Mouse (Mus musculus): ENCODE measurements at regions not wholly inside any gene's neighbourhood (a gene's known extent, or its start where the extent isn't known, plus 50 kb on each side); places are given as distances from the start of the nearest gene placed in this dataset.
A peak's percentile ranks its signal among the peaks of the same experiment; 100 is the strongest.

DNA sequence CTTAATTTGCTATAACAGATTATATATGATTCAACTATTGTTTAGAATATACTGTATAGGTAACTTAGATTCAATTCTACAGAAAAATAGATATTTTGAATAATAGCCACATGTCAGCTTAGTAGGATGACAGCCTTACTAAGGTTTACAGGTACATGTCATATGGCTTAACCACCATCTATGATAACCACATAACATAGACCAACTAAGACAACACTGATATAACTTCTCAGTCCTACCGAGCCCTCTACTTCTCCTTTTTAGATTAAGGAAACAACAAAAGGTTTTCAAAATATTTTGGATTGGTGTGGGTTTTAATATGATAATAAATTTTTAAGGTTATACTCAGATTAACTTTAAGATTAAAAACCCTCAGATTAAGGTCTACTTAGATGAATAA lies 977.4 kb downstream of the 4930447A16Rik start:
- Histone ChIP-seq H3K4me3 (ENCODE audit: low read depth, low read length) (no peak overlapping the region), H3K27ac (ENCODE audit: insufficient read depth, low read length) (no peak overlapping the region)

DNA sequence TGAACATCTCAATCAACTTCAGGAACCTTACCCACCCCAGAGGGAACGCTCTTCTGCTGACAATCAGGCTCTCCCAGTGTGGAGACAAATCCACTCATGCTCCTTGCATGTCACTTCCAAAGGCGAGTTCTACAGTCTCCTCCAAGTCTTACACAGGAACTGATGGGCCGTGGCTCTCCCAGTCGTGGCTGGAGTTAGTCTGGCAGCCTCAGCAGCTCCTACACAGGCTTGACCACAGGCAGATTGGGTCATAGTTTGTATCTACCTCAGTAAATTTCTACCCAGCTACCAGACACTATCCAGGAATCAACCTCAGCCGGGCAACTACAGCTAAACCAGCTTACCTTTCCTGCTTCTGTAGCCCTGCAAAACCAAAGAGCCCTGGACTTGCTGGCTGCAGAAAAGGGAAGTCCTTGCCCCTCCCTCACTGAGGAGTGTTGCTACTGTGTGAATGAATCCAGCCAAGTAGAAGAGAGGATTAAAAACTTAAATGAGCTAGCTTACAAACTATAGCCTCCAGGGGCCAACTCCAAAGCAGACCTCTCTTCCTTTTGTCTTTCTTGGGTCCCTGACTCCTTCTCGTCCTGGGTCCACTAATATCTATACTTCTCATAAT lies 978.5 kb downstream of the 4930447A16Rik start:
- no peak for TF ChIP-seq CTCF (IDR thresholded peaks at IDR 0.05; ENCODE audit: low read depth, low read length)
- no peak for TF ChIP-seq POLR2A (IDR thresholded peaks at IDR 0.05; ENCODE audit: insufficient read depth, low read length)
- TF ChIP-seq EP300 (IDR thresholded peaks at IDR 0.05; ENCODE audit: insufficient read depth, low read depth, low read length), result no peak
- no peak overlapping the region for H3K27ac ChIP-seq (ENCODE audit: insufficient read depth, low read length)
- peaks cover 14% of the 10 kb centered on the region for H3K4me1 ChIP-seq (ENCODE audit: control insufficient read depth, insufficient read depth, low read length)

More for the DNA sequence above, 977.4 kb downstream of the 4930447A16Rik start:
- no peaks in the 10 kb centered on the region; the same call in 1 of the 2 replicates for H3K9me3 ChIP-seq (replicated peaks; ENCODE audit: control insufficient read depth, insufficient read depth, low read length, poor library complexity, severe bottlenecking)
- H3K36me3 ChIP-seq (ENCODE audit: control insufficient read depth, insufficient read depth, low read length, poor library complexity, severe bottlenecking), result no peaks in the 10 kb centered on the region
- H3K27me3 ChIP-seq (ENCODE audit: control insufficient read depth, insufficient read depth, low read length, poor library complexity, severe bottlenecking), result no peaks in the 10 kb centered on the region
- H3K9ac ChIP-seq (ENCODE audit: low read depth, poor library complexity, severe bottlenecking), result no peak overlapping the region
- H3K4me1 ChIP-seq (ENCODE audit: control insufficient read depth, insufficient read depth, low read length), result peaks cover 14% of the 10 kb centered on the region
- TF ChIP-seq EP300 (IDR thresholded peaks at IDR 0.05; ENCODE audit: insufficient read depth, low read depth, low read length) (no peak), CTCF (IDR thresholded peaks at IDR 0.05; ENCODE audit: low read depth, low read length) (no peak), POLR2A (IDR thresholded peaks at IDR 0.05; ENCODE audit: insufficient read depth, low read length) (no peak)

DNA sequence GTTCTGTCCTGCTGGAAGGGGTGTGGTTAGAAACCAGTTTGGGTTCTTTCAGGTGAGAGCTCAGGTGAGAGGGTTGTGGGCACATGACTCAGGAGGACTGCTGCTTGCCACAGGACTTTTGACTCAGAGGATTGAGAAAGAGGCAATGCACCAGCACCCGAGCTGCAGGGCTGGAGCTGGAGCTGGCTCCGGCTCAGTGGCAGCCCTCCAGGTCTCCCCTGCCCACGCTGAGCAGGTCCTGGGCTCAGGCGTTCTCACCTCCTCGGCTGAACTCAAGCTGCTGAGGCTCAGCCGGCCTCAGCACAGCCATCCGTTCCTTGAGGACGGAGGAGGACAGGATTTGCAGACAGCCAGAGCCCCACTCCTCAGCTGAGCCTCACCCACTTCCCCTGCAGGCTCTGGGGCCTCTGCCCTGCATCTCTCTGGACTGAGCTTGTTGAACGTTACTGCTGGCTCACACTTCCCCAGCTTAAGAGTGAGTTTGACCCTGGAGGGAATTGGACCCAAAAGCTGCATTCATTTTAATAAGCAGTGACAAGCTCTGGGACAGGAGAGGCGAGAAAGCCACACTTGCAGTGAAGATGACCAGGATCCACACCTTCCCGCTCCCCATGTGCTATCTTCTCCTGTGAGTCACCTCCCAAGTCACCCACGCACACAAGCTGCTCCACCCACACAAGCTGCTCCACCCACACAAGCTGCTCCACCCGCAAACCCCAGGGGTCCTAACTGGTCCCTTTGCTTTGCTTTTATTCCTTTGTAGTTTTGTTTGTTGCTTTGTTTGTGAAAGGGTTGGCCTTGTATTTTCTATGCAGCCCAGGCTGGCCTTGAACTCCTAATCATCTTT lies 981.0 kb downstream of the 4930447A16Rik start:
- Histone ChIP-seq H3K36me3 (ENCODE audit: control insufficient read depth, insufficient read depth, low read length, poor library complexity, severe bottlenecking) (no peaks in the 10 kb centered on the region), H3K27me3 (ENCODE audit: control insufficient read depth, insufficient read depth, low read length, poor library complexity, severe bottlenecking) (no peaks in the 10 kb centered on the region), H3K4me3 (ENCODE audit: low read depth, low read length) (no peak overlapping the region), H3K9ac (ENCODE audit: low read depth, poor library complexity, severe bottlenecking) (no peak overlapping the region; the same call in 1 of the 2 replicates), H3K27ac (ENCODE audit: insufficient read depth, low read length) (0 out of 2 replicates have a peak overlapping the region, but pooled peaks have one; percentile 4), H3K4me1 (ENCODE audit: control insufficient read depth, insufficient read depth, low read length) (peaks cover 14% of the 10 kb centered on the region), H3K9me3 (replicated peaks; ENCODE audit: control insufficient read depth, insufficient read depth, low read length, poor library complexity, severe bottlenecking) (no peaks in the 10 kb centered on the region)
- TF ChIP-seq CTCF (IDR thresholded peaks at IDR 0.05; ENCODE audit: low read depth, low read length) (no peak), EP300 (IDR thresholded peaks at IDR 0.05; ENCODE audit: insufficient read depth, low read depth, low read length) (0 out of 2 replicates have a peak, but pooled peaks have one; percentile 72)

More for the DNA sequence above, 978.5 kb downstream of the 4930447A16Rik start:
- Histone ChIP-seq H3K9ac (ENCODE audit: low read depth, poor library complexity, severe bottlenecking) (no peak overlapping the region), H3K9me3 (replicated peaks; ENCODE audit: control insufficient read depth, insufficient read depth, low read length, poor library complexity, severe bottlenecking) (no peaks in the 10 kb centered on the region; the same call in 1 of the 2 replicates), H3K36me3 (ENCODE audit: control insufficient read depth, insufficient read depth, low read length, poor library complexity, severe bottlenecking) (no peaks in the 10 kb centered on the region), H3K4me3 (ENCODE audit: low read depth, low read length) (no peak overlapping the region), H3K27me3 (ENCODE audit: control insufficient read depth, insufficient read depth, low read length, poor library complexity, severe bottlenecking) (no peaks in the 10 kb centered on the region)

DNA sequence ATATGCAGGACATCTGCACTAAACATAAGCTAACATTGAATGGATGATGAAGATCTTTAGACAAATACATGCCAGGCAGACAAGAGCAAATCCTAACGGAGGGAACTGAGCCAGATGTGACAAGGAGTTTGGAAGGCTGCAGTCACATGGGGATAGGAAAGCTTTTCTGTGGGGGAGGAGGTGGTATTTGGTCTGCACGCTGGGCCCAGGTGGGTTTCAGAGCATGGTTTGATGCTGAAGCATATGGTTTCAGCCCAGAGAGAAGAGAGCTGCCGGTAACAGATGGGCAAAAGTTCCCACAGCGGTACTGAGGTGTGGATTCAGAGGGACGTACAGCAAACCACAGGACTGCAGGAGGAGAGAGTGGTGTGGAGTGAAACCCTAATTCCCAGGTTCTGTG lies 982.1 kb downstream of the 4930447A16Rik start:
- no peaks in the 10 kb centered on the region for H3K36me3 ChIP-seq (ENCODE audit: control insufficient read depth, insufficient read depth, low read length, poor library complexity, severe bottlenecking)

GRCm38 (mm10) chr15:38409168-38409567 lies 983.8 kb downstream of the 4930447A16Rik start:
- Histone ChIP-seq H3K36me3 (ENCODE audit: control insufficient read depth, insufficient read depth, low read length, poor library complexity, severe bottlenecking) (no peaks in the 10 kb centered on the region), H3K9me3 (replicated peaks; ENCODE audit: control insufficient read depth, insufficient read depth, low read length, poor library complexity, severe bottlenecking) (no peaks in the 10 kb centered on the region), H3K4me3 (ENCODE audit: low read depth, low read length) (no peak overlapping the region), H3K27me3 (ENCODE audit: control insufficient read depth, insufficient read depth, low read length, poor library complexity, severe bottlenecking) (no peaks in the 10 kb centered on the region), H3K27ac (ENCODE audit: insufficient read depth, low read length) (no peak overlapping the region), H3K4me1 (ENCODE audit: control insufficient read depth, insufficient read depth, low read length) (peaks cover 14% of the 10 kb centered on the region), H3K9ac (ENCODE audit: low read depth, poor library complexity, severe bottlenecking) (no peak overlapping the region)
- TF ChIP-seq CTCF (IDR thresholded peaks at IDR 0.05; ENCODE audit: low read depth, low read length) (no peak), EP300 (IDR thresholded peaks at IDR 0.05; ENCODE audit: insufficient read depth, low read depth, low read length) (no peak), POLR2A (IDR thresholded peaks at IDR 0.05; ENCODE audit: insufficient read depth, low read length) (no peak)

More for the DNA sequence above, 982.1 kb downstream of the 4930447A16Rik start:
- no peaks in the 10 kb centered on the region for H3K27me3 ChIP-seq (ENCODE audit: control insufficient read depth, insufficient read depth, low read length, poor library complexity, severe bottlenecking)
- no peak overlapping the region for H3K9ac ChIP-seq (ENCODE audit: low read depth, poor library complexity, severe bottlenecking)
- H3K9me3 ChIP-seq (replicated peaks; ENCODE audit: control insufficient read depth, insufficient read depth, low read length, poor library complexity, severe bottlenecking), result no peaks in the 10 kb centered on the region
- no peak overlapping the region for H3K27ac ChIP-seq (ENCODE audit: insufficient read depth, low read length)
- no peak overlapping the region for H3K4me3 ChIP-seq (ENCODE audit: low read depth, low read length)
- peaks cover 14% of the 10 kb centered on the region for H3K4me1 ChIP-seq (ENCODE audit: control insufficient read depth, insufficient read depth, low read length)
- TF ChIP-seq CTCF (IDR thresholded peaks at IDR 0.05; ENCODE audit: low read depth, low read length), result no peak
- TF ChIP-seq POLR2A (IDR thresholded peaks at IDR 0.05; ENCODE audit: insufficient read depth, low read length), result no peak
- no peak for TF ChIP-seq EP300 (IDR thresholded peaks at IDR 0.05; ENCODE audit: insufficient read depth, low read depth, low read length)

- Histone ChIP-seq H3K4me3 (ENCODE audit: low read depth, low read length) (no peak overlapping the region), H3K27me3 (ENCODE audit: control insufficient read depth, insufficient read depth, low read length, poor library complexity, severe bottlenecking) (no peaks in the 10 kb centered on the region), H3K36me3 (ENCODE audit: control insufficient read depth, insufficient read depth, low read length, poor library complexity, severe bottlenecking) (no peaks in the 10 kb centered on the region), H3K4me1 (ENCODE audit: control insufficient read depth, insufficient read depth, low read length) (peaks cover 14% of the 10 kb centered on the region), H3K9me3 (replicated peaks; ENCODE audit: control insufficient read depth, insufficient read depth, low read length, poor library complexity, severe bottlenecking) (no peaks in the 10 kb centered on the region), H3K27ac (ENCODE audit: insufficient read depth, low read length) (no peak overlapping the region), H3K9ac (ENCODE audit: low read depth, poor library complexity, severe bottlenecking) (no peak overlapping the region)
- no peak for TF ChIP-seq CTCF (IDR thresholded peaks at IDR 0.05; ENCODE audit: low read depth, low read length)
- no peak for TF ChIP-seq EP300 (IDR thresholded peaks at IDR 0.05; ENCODE audit: insufficient read depth, low read depth, low read length)
- TF ChIP-seq POLR2A (IDR thresholded peaks at IDR 0.05; ENCODE audit: insufficient read depth, low read length), result no peak
These were observed 985.1 kb downstream of the 4930447A16Rik start for GRCm38 (mm10) chr15:38410462-38410861.

Data from ES-Bruce4 (cell line).